Mouse (Mus musculus) granulocyte monocyte progenitor cell, adult 5-6 weeks (primary cell): ENCODE results near the gene Gale. TPM values are rescaled to one million over a fixed set of nuclear protein-coding genes. Genes with fewer than 3 reads are reported as not detected.

Experiments used
- ATAC-seq: replicated peaks from 2 replicates; pipeline ENCODE4 v1.8.0; 2016; ENCODE audit warnings: mild to moderate bottlenecking, moderate TSS enrichment, inconsistent platforms; ENCODE audit not compliant: poor library complexity, severe bottlenecking
- total RNA-seq, 2 experiments: library from RNA; stranded (forward) in 1 of 2; stranded (reverse) in 1 of 2; fragments of 200-712, 200-1000 nt in 1 of 2; fragments of >200 nt in 1 of 2; fragmentation: Nextera tagmentation in 1 of 2; gene quantifications; 2 replicates each; pipeline ENCODE4 v1.2.3; 2014 to 2017

Gene Gale
- total RNA-seq, 2 experiments from 2014 or later = 5.3 to 11.1 TPM

DNA sequence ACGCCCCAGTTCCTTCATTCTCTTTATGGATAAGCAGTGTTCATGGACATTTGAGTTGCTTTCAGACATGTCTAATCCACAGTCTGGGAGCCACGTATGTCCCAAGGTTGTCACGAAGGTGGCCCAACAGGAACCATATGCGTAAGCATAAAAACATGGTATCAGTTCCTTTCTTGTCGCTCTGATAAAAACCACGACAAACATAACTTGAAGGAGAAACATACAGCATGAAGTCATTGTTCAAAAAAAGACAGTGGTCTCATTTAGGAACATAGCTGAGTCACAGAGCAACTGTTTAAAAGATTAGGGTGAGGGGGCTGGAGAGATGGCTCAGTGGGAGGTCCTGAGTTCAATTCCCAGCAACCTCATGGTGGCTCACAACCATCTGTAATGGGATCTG is 21.3 kb upstream of the Gale start:
- ATAC-seq = peak; percentile 37

DNA sequence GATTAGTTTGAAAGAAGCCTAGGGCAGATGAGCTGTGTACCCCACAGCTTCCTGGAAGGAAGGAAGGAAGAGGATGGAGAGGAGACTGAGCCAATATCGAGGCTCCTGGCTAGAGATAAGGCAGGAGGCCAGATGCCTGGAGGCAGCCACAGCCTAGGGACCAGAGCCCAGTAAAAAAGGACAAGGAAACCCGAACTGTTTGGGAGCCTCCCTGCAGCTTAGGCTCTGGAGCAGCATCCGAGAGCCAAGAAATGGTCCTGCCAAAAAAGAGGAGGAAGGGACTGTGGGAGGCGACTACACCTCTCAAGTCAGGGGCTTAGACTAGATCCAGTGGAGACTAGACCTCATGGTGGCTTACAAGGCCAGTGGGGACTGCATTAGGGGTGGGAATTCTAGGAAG is 20.1 kb upstream of the Gale start:
- no peak for ATAC-seq

DNA sequence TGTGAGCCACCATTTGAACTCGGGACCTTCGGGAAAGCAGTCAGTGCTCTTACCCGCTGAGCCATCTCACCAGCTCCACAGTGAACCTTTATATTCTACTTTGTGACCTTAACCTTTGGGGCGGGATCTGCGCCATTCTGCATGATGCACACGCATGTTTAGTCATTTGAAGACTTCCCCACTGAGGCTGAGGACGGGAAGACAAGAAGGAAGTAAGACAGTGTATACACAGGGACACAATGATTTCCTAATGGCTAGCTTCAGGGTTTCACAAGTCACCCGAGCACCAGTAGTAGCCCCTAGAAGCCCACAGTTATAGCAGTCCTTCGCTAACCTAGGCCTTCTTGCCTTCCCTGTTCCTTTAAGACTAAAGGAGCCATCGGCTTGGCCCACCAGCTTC is 17.8 kb upstream of the Gale start:
- ATAC-seq = peak; percentile 73

DNA sequence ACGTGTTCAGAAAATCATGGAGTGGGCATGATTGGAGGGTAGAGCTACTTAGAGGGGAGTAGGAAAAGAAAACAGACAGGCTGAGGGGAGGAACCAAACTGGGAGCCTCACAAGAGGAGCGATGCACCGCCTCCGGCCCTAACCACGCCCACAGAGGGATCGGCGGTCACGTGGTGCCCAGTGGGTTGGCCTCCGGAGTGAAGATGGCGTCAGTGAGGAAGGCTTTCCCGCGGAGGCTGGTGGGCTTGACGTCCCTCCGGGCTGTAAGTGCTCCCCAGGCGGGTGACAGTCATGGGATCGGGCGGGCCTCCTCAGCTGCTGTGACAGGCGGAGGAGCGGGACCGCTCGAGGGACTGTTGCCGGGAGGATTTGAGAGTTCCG is 17.3 kb upstream of the Gale start, which contains the start of gene Hmgcl:
TSS of gene Hmgcl (plus strand) at position 171 of the 381 bp plus-strand sequence.
- ATAC-seq = peak; percentile 84

DNA sequence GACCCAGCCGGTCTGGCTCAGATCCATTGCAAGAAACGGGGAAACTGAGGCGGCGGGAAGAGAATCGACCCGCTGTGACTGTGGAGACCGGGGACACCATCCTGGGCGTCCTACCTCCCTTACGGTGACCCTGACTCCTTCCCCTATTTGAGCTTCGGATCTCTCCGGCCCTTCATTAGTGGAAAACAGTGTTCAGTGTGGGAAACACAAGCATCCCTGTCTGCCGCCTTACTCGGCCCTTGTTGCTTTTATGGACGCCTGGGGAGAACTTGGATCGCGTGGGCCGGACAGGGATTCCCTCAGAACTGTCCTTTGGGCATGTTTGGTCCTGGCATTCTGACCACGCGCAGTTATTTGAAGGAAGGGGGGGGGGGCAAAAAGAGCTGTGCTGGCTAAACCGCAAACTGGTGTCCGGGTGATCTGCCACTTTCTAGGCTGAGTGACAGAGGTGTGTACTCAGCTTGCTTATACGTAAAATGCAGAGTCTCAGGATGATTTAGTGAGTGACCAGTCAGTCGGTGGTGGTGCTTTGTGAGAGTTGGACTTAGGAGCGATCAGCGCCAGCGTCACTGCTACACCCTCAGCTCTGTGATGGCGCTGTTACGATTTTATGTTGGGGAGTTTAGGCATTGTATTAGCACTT is 16.7 kb upstream of the Gale start:
- no peak for ATAC-seq

DNA sequence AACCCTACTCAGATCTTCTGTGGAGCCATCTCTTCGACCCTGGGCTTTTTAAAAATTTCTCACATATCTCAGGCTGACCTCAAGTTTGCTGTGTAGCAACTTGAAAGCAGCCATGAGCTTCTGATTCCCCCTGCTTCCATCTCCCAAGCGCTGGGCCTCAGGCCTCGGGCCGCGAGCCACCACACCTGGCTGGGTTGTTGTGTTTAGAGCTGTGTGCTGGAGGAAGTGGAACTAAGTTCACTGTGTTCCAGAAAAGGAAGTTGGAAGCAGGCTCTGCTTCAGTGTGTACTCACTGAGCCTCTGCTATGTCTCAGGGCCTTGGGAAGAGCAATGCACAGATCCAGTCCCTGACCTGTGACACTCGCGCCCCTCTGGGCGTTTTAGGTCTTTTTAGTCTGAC is 15.4 kb upstream of the Gale start:
- ATAC-seq = peak; percentile 29

DNA sequence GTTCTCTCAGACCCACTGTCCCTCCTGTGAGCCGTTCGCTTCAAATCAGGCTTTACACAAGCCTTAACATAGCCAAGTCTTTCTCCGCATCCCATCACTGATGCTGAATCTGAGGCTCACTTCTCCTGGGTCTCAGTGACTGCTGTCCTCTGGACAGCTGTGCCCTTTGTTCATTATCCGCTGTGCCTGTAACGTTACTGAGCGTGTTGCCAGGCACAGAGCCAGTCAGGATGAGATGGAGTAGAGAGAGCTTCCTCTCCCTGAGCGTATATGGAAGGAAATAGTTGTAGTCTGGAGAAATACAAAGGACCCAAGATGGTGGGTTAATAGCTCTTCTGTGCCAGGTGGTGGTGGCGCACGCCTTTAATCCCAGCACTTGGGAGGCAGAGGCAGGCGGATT is 14.1 kb upstream of the Gale start:
- no peak for ATAC-seq

DNA sequence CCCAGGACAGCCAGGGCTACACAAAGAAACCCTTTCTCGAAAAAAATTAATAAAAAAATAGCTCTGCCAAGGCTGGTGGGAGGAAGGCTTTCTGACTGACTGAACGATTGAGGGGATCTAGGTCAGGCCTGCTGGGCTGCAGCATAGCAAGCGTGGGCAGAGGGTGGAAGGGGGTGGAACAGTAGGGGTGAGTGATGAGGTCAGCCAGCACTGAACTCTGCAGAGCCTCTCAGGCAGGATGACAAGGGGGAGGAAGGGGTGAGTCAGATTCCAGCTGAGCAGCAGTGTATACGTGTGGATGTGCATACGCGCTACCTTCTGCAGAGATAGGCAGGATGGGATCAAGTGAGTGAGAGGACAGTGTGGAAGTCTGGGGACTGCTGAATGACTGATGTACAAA is 13.6 kb upstream of the Gale start:
- ATAC-seq = no peak

DNA sequence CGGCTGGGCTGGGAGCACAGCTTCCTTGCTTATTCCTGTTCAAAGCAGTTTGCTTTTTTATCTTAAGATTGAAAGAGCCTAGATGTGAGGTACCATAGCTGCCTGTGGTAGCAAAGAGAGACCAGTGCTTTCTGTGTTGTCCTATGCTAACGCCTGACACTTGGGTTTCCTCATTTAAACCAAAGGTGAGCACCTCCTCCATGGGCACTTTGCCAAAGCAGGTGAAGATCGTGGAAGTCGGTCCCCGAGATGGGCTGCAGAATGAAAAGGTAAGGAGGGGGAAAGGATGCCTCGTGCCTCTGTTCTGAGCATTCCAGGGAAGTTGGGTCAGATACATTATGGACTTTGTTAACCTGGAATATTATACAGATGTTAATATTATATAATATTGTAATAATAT is 13.2 kb upstream of the Gale start:
- no peak for ATAC-seq

DNA sequence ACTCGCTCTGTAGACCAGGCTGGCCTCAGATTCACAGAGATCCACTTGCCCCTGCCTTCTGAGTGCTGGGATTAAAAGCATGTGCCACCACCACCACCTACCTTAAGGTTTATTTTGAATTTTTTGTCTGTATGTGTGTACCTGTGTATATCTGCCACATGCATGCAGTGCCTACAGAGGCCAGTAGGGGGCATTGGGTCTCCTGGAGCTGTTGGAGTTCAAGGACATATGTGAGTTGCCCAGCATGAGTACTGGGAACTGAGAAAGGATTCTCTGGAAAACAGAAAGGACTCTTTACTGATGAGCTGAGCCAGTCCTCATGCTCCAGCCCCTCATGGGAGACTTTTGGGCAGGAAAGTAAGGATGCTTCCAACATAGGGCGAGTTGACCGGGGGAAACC is 12.0 kb upstream of the Gale start:
- ATAC-seq = no peak

DNA sequence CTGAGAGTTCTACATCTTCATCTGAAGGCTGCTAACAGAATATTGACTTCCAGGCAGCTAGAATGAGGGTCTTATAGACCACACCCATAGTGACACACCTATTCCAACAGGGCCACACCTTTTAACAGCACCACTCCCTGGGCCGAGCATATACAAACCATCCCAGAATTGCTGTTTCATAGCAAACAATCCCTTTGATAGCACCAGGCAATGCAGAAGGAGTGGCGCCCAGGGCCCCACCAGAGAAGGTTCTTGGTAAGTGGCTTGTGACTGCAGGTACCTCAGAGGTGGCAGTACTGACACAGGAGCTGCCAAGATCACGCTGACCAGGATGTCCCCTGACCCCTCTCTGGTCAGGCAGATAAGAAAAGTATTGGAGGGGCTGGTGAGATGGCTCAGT is 10.3 kb upstream of the Gale start:
- ATAC-seq = no peak

DNA sequence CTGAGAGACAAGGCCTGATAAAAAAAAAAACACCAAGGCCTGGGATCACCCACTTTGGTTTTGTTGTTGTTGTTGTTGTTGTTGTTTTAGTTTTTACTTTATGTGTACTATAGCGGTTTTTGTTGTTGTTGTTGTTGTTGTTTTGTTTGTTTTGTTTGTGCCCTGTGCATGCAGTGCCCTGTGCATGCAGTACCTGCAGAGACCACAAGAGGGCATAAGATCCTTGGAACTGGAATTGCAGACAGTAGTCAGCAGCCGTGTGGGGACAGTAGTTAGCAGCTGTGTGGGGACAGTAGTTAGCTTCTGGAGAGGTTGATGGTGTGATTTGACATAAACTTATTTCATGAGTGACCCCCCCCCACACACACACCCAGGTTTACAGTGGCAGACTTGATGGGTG is 9.3 kb upstream of the Gale start:
- ATAC-seq = peak; percentile 56

DNA sequence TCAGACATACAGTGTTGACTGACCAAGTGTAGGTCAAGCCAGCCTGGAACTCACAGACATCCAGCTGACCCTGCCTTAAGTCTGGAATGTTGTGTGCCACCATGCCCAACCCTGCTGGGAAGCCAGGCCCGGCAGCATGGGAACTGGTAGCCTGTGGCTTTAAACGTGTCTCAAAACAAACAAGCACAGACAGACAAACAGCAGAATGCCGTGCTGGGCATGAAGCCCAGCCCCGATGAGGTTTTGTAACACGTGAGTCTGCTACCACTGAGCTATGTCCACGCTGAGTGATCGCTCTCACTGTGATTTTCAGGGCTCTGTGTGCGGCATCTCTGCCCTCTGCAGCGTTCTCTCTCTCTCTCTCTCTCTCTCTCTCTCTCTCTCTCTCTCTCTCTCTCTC is 7.6 kb upstream of the Gale start:
- ATAC-seq = no peak

DNA sequence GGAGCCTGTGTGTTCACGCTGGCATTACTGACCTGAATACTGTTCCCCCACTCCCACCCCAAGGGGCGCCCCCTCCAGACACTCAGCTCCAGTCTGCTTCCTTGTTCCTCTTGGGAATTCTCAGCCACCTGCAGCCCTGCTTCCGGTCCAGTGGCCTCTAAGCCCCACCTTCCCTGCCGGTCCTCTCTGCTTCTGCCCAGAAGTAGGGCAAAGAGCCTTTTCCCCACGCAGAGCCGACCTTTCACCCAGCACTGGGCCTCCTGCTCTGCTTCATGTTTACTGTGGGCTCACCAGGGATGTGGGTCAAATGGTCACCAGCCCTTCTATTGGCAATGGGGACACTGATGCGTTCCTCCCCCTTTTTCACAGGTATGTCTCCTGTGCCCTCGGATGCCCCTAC is 5.2 kb upstream of the Gale start:
- ATAC-seq = no peak

DNA sequence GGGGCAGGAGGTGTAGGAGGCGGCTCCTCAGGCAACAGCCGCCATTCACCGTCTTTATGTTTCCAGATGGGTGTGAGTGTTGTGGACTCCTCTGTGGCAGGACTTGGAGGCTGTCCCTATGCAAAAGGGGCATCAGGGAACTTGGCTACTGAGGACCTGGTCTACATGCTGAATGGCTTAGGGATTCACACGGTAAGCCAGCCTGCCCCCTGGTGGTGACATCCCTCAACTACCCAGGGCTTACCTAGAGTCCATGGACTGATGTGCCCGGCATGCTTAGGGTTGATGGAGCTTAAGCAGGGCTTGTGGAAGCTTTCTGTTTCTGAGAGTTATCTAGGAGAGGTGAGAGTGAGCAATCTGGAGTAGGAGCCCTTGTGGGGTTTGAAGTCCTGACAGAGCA is 2.8 kb upstream of the Gale start:
- peak; percentile 54 for ATAC-seq

DNA sequence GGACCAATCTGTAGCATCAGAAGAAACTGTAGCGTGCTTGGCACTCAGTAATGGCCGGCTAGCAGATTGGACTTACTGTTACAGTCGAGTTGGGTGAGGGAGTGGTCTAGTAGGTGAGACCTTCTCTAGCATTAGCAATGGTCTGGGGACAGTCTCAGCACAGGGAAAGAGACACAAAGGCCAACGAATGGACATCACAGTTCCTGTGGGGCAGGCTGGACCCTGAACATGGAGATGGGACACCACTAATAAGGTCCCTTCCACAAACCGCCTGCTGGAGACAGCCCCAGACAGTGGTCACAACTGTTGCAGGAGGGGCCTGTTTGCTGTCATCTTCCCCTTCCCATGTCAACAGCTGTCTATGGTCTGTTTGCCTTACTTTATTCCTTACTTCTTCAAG is 1.8 kb upstream of the Gale start:
- no peak for ATAC-seq

DNA sequence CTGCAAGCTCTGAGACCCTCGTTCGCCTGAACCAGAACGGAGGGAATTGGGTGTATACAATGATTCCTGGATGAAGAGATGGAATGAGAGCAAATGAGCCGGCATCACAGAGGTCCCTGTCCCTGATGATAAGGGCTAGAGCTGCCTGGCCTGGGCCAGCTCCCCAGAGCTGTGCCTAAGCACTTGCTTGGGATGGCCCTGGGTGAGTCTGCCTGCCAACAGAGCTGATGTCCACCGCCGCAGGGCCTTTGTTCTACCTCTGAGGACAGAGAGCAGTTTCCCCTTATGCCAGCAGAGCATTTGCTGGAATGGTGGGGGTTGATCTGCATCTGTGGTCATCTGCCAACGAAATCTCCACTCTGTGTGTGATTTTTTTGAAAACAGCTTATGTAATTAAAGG is 1.3 kb upstream of the Gale start:
- no peak for ATAC-seq

DNA sequence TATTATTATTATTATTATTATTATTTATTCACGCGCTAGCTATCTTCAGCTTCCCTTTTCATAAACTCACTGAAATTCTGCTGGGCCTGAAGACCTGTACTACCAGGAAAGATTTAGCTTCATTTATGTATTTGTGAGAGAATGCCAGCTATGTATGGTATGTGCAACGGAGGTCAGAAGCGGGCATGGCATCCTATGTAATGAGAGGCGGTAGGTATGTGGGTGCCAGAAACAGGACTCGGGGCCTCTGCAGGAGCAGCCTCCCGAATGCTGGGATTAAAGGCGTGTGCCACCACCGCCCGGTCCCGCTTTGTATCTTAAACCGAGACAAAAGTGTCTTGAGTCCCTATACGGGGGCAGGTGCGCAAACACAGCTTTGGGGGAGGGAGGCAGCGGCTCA is 581 bp upstream of the Gale start:
- ATAC-seq = no peak; the same call in 1 of the 2 replicates

DNA sequence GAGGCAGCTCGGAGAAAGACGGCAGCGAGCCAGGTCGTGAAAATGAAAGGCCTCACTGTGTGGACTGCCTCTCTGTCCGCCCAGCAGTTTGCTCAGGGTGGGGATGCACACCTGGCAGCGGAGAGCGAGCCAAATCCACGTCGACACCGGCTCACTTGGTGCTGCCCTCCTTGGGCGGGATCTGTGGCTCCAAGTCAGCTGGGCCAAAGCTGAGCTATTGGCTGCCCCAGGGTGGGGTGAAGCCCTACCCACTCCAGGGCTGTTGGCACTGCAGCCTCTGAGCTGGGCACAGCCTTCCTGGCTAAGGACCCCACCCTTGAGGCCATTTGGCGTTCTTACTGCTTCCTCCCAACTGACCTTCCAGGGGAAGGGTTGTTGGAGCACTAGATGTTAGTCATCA is 899 bp downstream of the Gale start:
- peak; percentile 28 for ATAC-seq

DNA sequence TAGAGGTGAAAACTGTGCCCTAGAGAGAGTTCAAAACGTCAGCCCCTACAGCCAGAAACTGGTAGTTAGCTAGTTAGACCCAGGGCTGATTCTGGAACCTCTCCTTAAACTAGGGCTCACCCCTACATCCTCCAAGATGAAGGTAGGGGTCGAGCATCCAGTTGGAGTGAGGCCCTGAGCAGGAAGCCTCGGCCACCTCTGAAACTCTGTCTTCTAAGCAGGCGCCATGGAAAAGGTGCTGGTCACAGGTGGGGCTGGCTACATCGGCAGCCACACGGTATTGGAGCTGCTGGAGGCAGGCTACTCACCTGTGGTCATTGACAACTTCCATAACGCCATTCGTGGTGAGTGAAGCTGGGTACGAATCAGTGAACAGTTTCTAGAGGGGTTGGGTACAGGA is 1.6 kb downstream of the Gale start:
- no peak for ATAC-seq

DNA sequence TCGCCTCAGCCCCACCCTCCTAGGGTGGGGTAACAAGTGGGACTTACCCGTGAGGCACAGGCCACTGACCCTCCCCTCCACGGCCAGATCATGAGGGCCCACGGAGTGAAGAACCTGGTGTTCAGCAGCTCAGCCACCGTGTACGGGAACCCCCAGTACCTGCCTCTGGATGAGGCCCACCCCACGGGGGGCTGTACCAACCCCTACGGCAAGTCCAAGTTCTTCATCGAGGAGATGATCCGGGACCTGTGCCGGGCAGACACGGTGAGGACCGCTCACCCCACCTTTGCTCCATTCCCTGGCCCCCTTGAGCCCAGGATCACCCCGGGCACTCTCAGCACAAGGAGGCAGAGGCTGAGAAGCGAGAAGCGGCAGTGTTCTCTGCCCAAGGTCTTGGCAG is 2.8 kb downstream of the Gale start:
- ATAC-seq = no peak

DNA sequence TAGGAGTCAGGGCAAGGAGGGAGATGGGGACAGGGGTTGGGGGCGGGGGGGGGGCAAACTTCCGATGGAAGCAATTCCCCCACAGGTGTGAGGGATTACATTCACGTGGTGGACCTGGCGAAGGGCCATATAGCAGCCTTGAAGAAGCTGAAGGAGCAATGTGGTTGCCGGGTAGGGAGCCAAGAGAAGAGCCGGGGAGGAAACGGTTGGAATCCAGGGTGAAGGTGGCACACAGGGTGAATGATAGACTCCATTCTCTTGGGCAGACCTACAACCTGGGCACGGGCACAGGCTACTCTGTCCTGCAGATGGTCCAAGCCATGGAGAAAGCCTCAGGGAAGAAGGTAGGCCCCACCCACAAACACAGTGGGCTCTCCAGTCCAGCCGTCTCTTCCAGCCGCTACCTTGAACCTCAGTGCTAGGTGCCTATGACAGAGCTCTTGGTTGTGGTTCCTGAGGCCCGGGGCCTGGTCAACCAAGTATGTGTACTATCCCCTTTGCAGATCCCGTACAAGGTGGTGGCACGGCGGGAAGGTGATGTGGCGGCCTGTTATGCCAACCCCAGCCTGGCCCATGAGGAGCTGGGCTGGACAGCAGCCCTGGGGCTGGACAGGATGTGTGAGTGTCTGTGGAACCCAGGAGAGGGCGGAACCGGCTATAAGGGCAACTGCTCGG is 3.7 kb downstream of the Gale start:
- no peak for ATAC-seq
